Mouse (Mus musculus) cerebellum, postnatal 10 days (tissue): ENCODE measurements around the gene Dchs1.

Experiments used
- DNase-seq, 2 experiments: peaks; one replicate each; pipeline ENCODE4 v3.0.0; 2021; ENCODE audit warnings: mixed read lengths in 2 of 2

The Dchs1 gene

DNA sequence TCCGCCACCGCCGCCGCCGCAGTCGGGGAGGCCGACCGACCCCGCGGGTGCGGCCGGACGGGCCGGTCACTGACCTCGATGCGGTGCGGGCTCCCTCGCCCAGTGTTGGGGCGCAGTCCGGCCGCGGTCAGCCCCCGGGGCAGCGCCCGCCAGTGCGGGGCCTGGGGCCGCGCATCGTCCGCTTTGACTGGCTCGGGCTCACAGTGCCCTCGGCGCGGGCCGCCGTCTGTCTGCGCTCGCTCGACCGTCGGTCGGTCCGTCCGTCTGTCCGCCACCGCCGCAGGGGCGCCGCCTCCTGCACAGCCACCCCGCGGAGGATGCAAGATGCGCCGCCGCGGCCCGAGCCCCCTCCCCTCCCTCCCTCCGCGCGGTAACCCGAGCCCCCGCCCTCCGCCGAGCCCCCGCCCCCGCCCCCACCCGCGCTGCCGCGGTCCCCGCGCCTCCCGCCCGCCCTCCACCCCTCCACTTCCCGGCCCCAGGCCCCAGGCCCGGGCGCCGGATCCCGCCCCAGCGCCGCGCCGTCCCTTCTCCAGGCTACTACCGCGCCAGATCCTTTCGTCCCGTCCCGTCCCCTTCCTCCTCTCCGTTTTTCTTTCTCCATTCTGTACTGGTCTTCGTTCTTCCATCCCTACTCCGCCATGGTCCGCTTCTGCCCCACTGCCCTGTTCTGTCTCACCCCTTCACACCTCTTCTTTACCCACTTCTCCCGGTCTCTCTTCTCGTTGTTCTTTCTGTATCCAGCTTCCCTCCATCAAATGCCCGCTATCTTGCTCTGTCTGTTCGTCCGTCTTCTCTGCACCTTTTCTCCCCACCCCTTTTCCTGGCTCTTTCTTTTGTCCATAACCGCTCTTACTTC is at the start of gene Dchs1:
Gene Dchs1, minus strand, starts transcription at position 370 of the 856 bp plus-strand sequence.
- DNase-seq = peak; percentile 72 to 77

DNA sequence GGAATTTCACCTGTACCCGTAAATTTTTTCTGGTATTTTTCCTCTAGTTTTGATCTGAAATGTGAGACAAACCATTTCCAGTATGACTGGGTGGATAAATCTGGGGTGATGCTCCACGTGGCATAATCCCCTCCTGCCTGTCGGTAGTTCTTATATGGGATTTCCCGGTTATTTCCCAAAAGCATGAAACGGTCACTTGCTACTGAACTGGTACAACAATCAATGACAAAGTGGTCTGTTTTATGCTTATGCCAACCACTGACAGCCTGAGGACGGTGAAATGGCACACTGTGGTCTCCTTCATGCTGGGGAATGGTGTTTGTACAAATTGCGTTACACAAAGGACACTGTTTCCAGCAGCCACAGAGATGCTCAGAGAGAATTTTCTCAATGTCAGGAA is 36.8 kb upstream of the Dchs1 start:
- no peak for DNase-seq

GRCm38 (mm10) chr7:105818483-105818882 is 31.0 kb upstream of the Dchs1 start:
- peak; percentile 26 to 59 for DNase-seq

GRCm38 (mm10) chr7:105816736-105817135 is 29.3 kb upstream of the Dchs1 start:
- peak in 1 of 2 experiments; percentile 21 for DNase-seq

- no peak for DNase-seq
These were observed 25.9 kb upstream of the Dchs1 start for GRCm38 (mm10) chr7:105813326-105813725.

- no peak for DNase-seq
These were observed 25.1 kb upstream of the Dchs1 start for GRCm38 (mm10) chr7:105812566-105812965.

DNA sequence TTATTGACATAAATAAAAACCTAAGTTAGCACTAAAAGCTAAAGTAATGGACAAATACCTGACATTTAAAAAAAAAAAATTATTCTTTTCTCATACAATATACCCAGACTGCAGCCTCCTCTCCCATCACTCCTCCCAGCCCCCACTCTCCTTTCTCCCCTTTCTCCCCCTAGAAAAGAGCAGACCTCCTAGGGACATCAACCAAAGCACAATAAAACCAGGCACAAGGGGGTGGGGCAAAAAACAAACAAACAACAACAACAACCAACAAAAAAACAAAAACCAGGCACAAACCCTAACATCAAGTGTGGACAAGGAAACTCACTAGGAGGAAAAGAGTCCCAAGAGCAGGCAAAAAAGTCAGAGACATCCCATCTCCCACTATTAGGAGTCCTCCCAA is 24.1 kb upstream of the Dchs1 start:
- DNase-seq = peak; percentile 47 to 50

DNA sequence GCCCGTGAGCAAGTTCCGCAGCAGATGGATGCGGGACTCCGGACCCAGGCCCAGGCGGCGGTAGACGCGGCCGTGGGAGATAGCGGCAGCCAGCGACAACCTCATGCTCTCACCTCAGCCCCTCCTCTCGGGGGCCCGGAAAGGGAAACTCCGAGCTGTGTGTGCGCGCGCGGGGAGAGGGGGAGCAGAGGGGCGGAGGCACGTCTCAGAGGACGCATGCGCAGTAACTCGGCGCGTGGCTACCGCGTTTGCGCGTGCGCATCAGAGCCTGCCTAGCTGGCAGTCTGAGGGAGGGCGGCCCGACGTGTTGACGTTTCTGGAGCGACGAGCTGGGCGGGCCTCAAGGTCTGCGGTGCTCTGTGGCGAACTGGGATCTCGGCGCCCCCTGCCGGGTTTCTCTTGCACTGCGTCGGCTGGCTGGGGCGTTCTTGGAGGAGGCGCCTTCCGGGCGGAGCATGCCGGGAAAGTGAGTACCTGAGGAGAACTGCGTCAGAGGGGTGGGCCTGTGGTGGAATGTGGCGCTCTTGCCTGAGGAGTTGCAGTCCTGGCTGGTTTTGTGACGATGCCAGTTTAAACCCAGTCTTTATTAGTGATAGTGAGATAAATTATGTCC is 23.5 kb upstream of the Dchs1 start, which contains the start of gene Mrpl17:
Gene Mrpl17, minus strand, starts transcription at position 223 of the 613 bp plus-strand sequence.
- DNase-seq = peak; percentile 100

- DNase-seq = no peak
These were observed 22.9 kb upstream of the Dchs1 start for GRCm38 (mm10) chr7:105810280-105810876.

- DNase-seq = peak in 1 of 2 experiments; percentile 12
These were observed 22.4 kb upstream of the Dchs1 start for GRCm38 (mm10) chr7:105809836-105810235.

DNA sequence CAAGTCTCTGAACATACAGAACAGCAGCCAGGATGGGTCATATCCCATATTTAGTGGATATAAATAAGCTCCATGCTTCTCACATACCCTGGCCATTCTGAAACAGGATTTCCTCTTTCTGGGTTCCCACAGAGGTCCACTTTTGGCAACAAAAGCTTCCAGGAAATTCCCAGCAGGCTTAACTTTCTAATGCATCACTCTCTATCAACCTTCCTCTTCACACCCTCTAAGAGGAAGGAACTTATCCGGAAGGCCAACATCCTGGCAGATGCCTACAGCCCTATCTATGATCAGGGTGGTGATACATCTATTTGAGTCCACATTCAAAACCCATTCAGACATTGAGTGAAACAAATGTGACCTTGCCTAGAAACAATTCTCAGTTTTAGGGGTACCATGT is 20.9 kb upstream of the Dchs1 start:
- DNase-seq = no peak

DNA sequence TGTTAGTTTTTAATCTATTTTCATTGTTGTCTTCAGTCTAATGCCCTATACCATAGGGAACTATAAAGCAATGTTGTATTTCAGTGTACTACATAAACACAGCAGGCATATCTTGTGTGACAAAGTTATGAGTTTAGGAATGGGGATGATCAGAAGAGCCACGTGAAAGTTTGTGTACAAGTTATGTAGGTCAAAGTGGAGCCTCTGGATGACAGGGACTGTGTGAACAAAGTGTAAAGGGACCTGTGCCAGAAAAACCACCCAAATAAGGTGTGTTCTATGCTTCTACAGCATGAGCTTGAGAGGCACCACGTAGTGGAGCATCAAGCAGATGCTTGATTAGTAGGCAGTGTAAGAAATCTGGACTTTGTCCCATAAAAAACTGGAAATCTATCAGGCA is 19.3 kb upstream of the Dchs1 start:
- no peak for DNase-seq

DNA sequence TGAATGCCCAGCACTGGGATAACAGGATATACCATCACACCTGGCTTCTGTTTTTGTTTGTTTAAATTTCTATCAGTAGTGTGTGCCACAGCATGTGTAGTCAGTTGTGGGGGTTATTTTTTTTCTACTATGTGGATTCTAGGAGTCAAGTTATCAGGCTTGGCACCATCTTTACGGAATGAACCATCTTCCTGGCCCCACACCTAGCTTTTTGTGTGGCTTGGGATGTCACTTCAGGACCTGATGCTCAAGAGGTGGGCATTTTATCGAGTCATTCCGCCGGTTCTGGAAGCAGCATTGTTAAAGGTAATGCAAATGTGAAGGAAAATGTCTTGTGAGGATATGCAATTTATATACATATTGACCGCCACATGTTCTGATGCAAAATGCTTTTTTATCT is 18.7 kb upstream of the Dchs1 start:
- DNase-seq = no peak

DNA sequence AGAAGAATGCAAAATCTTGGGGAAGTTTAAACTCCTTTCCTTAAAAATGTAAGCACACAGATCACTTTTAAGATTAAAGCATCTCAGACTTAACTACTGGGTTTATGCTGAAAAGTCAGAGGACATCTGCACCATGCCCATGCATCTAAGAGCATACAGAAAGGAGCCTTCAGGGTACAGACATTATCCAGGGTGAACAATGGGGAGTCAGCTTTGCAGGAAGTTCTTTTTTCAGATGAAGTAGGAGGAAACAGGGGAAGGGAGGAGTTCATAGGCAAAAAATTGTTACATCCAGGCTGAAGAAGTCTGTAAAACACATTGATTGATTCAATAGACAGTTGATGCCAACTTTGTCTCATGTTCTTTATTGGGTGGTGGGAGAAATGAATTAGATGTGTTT is 16.0 kb upstream of the Dchs1 start:
- DNase-seq = no peak

GRCm38 (mm10) chr7:105802771-105803170 is 15.3 kb upstream of the Dchs1 start:
- DNase-seq = no peak

DNA sequence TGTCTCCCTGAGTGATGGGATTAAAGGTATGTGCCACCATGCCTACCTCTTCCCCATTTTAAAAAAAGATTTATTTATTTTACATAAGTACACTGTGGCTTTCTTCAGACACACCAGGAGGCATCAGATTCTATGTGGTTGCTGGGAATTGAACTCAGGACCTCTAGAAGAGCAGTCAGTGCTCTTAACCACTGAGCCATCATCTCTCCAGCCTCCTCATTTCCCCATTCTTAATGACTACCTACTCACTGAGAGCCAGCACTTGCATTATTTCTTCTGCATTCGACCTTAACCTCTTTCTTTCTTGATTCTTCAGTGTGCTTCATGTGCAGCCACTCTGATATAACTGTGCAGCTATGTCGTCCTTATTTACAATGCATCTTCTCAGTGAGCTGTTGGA is 14.9 kb upstream of the Dchs1 start:
- no peak for DNase-seq

- no peak for DNase-seq
These were observed 9.5 kb upstream of the Dchs1 start for GRCm38 (mm10) chr7:105796972-105797371.

DNA sequence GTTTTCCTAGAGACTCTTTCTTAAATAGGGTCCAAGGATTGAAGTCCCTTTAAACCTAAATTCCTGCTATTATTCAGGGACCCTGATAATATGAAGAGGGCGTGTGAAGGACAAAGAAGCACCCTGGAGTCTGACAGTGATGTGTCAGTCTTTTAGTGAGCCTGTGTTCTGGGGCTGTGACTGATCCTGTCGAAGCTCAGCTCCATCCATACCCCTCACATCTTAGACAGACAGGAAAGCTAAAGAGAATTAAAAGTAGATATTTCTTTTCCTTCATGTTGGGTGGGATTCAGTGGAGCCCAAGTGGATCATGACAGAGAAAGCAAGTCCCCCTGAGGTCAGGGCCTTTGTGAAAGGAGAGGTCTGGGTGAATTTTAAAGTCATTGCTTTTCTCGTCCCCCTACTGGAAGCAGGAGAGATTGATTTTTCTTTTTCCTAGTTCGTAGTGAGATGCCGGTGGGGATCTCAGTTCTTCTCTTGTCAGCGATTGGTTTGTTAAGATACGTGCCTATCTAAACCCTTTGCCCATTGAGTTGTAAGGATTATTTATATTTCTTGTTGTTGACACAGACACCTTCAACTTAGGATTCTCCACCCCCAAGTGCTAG is 8.4 kb upstream of the Dchs1 start:
- DNase-seq = peak in 1 of 2 experiments; percentile 52

- no peak for DNase-seq
These were observed 6.2 kb upstream of the Dchs1 start for GRCm38 (mm10) chr7:105793701-105794100.

- no peak for DNase-seq
These were observed 3.7 kb upstream of the Dchs1 start for GRCm38 (mm10) chr7:105791147-105791546.

DNA sequence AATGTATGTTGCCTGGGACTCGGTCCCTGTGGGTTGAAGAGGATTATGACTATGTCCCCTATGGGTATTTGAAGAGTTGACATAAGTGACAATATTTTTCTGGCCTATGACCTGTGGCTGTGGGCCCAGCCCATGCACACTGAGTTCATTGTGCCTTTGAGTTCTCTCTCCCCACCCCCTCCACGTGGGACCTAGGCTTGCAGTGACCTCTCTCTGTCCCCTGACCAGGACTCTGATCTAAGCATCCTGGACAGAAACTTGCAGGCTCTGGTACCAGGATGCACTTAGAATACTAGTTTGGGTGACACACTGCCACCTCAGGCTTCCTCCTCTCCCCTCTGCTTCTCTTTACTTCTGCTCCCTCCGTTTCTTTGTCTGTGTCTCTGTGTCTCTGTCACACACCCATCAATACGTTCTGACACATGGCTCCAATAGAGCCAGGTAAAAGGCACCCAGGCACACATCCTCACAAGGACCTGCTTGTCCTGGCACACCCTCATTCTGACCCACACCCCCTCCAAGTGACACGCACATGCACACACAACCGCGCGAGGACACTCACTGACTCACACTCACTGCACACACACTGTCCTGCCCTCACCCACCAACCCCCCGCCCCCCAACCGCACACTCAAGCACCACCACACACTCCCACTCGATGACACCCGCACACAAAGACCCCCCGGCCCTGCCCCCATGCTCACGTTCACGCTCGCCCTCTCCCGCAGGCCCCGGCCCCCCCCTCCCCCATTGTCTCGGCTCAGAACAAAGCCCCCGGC is 759 bp downstream of the Dchs1 start:
- DNase-seq = peak; percentile 57 to 59

DNA sequence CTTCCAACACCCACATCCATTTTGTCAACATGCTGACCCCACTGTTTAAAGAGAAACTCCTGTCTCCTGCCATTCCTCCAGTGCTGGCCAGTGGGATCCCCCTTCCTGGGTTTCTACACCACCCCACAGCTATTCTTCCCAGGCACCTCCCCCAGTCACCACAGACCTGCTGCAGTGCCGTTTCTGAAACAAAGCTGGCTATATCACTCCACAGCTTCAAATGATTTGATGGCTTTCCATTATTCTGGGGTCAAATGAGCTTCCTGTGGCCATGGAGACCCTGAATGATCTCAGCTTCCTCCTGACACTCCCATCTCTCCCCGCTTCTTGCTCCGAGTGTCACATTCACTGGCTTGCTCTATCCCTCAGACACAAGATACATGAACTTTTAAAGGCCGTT is 2.9 kb downstream of the Dchs1 start:
- DNase-seq = no peak

DNA sequence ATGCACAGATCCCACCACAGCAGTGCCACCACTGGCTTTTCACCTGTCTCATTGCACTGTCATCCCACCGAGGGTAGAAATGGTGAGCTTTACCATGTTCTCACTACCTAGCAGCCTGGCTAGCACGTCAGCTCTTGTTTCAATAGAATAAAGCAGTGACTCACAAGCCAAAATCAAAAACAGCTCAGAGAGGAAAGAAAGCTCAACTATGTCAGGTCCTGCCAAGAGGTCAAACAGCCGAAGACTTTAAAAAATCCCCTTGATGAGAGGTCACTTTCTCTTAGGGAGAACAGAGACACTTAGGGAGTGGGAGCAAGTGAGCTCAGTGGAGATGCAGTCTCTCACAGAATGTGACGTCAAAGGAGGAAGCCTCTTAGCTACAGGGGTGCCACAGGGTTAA is 3.6 kb downstream of the Dchs1 start:
- DNase-seq = no peak
